16 mouse cellular contexts compared by ENCODE assay signal in genomic region chr6:114954496-114954895, GRCm38 (mm10).
"Had no signal": no experiment of that assay in that cellular context is flagged by ENCODE, and none has a peak within 500 bp of the region (broad histone marks: within the 10 kb centered on the region; RNA-seq: fewer than 3 reads in every experiment).

No protein-coding gene starts in this region.

- H3K4me3 ChIP-seq: midbrain, embryonic 10.5 days; midbrain, embryonic 12.5 days; myocyte; neural tube, embryonic 13.5 days; neural tube, embryonic 15.5 days; stomach, embryonic 15.5 days had no signal

- H3K27me3 ChIP-seq: midbrain, embryonic 12.5 days; neural tube, embryonic 13.5 days; stomach, embryonic 15.5 days had no signal

- H3K36me3 ChIP-seq: midbrain, embryonic 10.5 days; midbrain, embryonic 12.5 days; neural tube, embryonic 13.5 days; neural tube, embryonic 15.5 days; stomach, embryonic 15.5 days had no signal

- ATAC-seq: midbrain, embryonic 16.5 days had no signal

- H3K4me1 ChIP-seq: midbrain, embryonic 10.5 days; stomach, embryonic 15.5 days had no signal

- H3K9me3 ChIP-seq: midbrain, embryonic 10.5 days; midbrain, embryonic 12.5 days; neural tube, embryonic 13.5 days; neural tube, embryonic 15.5 days; stomach, embryonic 15.5 days had no signal

- H3K27ac ChIP-seq: midbrain, embryonic 10.5 days; midbrain, embryonic 12.5 days; neural tube, embryonic 15.5 days; stomach, embryonic 15.5 days; stomach, postnatal 0 days had no signal

- DNase-seq: lung, adult 18-20 months; lung, embryonic 14.5 days; lung, postnatal 10 days; lung, postnatal 4 days; midbrain, embryonic 14.5 days; right cerebral cortex, postnatal 14 days; thymus, postnatal 14 days; thymus, postnatal 36 days had no signal

- H3K9ac ChIP-seq: lung, embryonic 14.5 days; midbrain, embryonic 12.5 days; neural tube, embryonic 13.5 days; neural tube, embryonic 15.5 days; stomach, embryonic 15.5 days had no signal

- H3K4me2 ChIP-seq: lung, embryonic 14.5 days; midbrain, embryonic 12.5 days; neural tube, embryonic 13.5 days; neural tube, embryonic 15.5 days; stomach, embryonic 15.5 days had no signal
